Mouse (Mus musculus) forebrain, embryonic 15.5 days (tissue): ENCODE results near the gene Tnfrsf1b. TPM values are rescaled to one million over a fixed set of nuclear protein-coding genes. Genes with fewer than 3 reads are reported as not detected.

ENCODE experiments used
- ATAC-seq: fragments of 200-750 bp; cut with Nextera tagmentation; replicated peaks from 2 replicates; pipeline ENCODE4 v1.8.0; 2017; ENCODE audit warnings: mild to moderate bottlenecking, moderate TSS enrichment, moderate library complexity
- H3K27ac ChIP-seq: fragments of 300-500 bp; sonication (generic); replicated peaks from 2 replicates; pipeline ENCODE4 v1.5.1; 2015; ENCODE audit warnings: mild to moderate bottlenecking, inconsistent platforms
- H3K27me3 ChIP-seq: fragments of 300-500 bp; sonication (generic); 2 replicates; pipeline ENCODE4 v1.6.1; 2015; ENCODE audit warnings: inconsistent platforms
- H3K36me3 ChIP-seq: fragments of 300-500 bp; sonication (generic); 2 replicates; pipeline ENCODE4 v1.6.1; 2015; ENCODE audit warnings: mild to moderate bottlenecking, inconsistent platforms
- H3K4me1 ChIP-seq: fragments of 300-500 bp; sonication (generic); 2 replicates; pipeline ENCODE4 v1.6.1; 2015; ENCODE audit warnings: inconsistent platforms
- H3K4me2 ChIP-seq: fragments of 300-500 bp; sonication (generic); replicated peaks from 2 replicates; pipeline ENCODE4 v1.6.1; 2015; ENCODE audit warnings: mild to moderate bottlenecking, inconsistent platforms
- H3K4me3 ChIP-seq: fragments of 300-500 bp; sonication (generic); 2 replicates; pipeline ENCODE4 v1.5.1; 2015; ENCODE audit warnings: mild to moderate bottlenecking, inconsistent platforms
- H3K9ac ChIP-seq: fragments of 300-500 bp; sonication (generic); replicated peaks from 2 replicates; pipeline ENCODE4 v1.6.1; 2015; ENCODE audit warnings: mild to moderate bottlenecking, inconsistent platforms
- H3K9me3 ChIP-seq: fragments of 300-500 bp; sonication (generic); 2 replicates; pipeline ENCODE4 v1.6.1; 2016; ENCODE audit warnings: inconsistent platforms
- WGBS: fragments of 180-500 bp; shearing (Covaris S2); methylation state at CpG from one replicate; pipeline ENCODE4 v1.1.7; 2015; ENCODE audit warnings: mixed read lengths; 5-methylcytosine and 5-hydroxymethylcytosine counted together
- polyA plus RNA-seq: library from polyadenylated mRNA; unstranded; fragments of >200 nt; fragmentation: Nextera tagmentation; extraction: Ambion mirVana; gene quantifications from 2 replicates; pipeline ENCODE4 v1.2.1, GENCODE M21; 2015

Tnfrsf1b gene
- polyA plus RNA-seq, 1 experiment from 2014 or later = 1.8 TPM

DNA sequence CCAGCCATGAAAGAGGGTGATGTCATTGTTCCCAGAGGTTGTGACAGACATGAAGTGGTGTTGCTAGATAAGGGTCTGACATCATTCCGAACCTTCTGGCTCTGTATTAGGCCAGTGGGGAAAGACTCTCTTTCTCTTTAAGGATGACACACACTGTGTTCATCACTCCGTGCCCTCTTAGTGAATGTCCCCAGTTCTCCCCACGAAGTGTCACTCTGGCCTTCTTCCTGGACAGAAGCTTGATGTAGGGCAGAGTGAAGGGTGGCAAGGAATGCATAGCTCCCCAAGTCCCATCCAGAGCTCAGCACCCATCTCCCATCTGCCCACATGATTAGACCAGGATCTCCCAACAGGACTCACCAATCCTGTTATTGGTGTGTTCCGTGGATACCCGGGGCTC is 27.3 kb upstream of the Tnfrsf1b start:
- no peaks in the 10 kb centered on the region for H3K4me1 ChIP-seq
- no peak overlapping the region for H3K27ac ChIP-seq
- no peak for ATAC-seq
- H3K9ac ChIP-seq = no peak overlapping the region
- WGBS = 95% methylated on average over 5 of the region's 5 CpGs
- no peaks in the 10 kb centered on the region for H3K27me3 ChIP-seq
- H3K4me3 ChIP-seq = no peak overlapping the region
- H3K36me3 ChIP-seq = no peaks in the 10 kb centered on the region
- H3K4me2 ChIP-seq = no peak overlapping the region
- H3K9me3 ChIP-seq = no peaks in the 10 kb centered on the region

DNA sequence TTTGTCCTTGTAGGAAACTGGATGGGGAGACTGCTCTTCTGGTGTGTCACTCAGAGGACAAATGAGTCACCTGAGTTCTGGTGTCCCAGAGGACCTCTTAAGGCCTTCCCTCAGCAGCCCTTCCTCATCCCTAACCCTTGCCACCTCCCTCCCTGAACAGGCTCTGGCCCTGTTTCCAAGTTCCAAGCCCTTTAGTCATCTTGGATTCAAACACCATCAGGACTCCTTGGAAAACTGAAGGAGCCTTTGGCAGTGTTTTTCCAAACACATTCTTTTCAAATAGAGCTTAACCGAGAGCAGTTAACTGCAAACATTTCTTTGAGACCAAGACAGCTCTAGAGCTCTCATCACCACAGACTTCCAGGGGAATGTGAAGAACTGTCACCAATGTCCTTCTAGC is 26.1 kb upstream of the Tnfrsf1b start:
- no peak overlapping the region for H3K4me2 ChIP-seq
- no peaks in the 10 kb centered on the region for H3K27me3 ChIP-seq
- 69% methylated on average over 1 of the region's 1 CpGs for WGBS
- H3K4me3 ChIP-seq = no peak overlapping the region
- H3K36me3 ChIP-seq = no peaks in the 10 kb centered on the region
- no peaks in the 10 kb centered on the region for H3K4me1 ChIP-seq
- H3K27ac ChIP-seq = no peak overlapping the region
- ATAC-seq = no peak
- H3K9me3 ChIP-seq = no peaks in the 10 kb centered on the region
- H3K9ac ChIP-seq = no peak overlapping the region

DNA sequence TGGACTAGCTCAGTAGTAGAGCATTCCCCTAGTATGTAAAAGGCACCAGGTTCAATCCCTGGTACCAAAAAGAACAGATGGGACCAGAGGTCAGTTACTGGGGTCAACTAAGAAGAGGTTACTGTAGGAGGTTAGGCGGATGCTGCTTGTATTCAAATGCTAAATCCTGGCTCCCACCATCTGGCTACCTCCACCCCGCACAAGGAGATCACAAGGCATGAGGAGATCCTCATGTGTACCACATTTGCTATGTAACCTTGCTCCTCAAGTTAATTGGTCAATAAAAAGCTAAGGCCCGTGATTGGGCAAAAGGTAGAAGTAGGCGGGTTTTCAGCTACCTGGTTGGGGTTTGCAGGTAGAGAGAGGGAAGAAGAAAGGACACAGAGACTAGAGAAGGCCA is 25.0 kb upstream of the Tnfrsf1b start:
- H3K4me2 ChIP-seq = no peak overlapping the region
- no peak overlapping the region for H3K9ac ChIP-seq
- no peak overlapping the region for H3K27ac ChIP-seq
- ATAC-seq = no peak
- 85% methylated on average over 4 of the region's 4 CpGs for WGBS
- no peaks in the 10 kb centered on the region for H3K27me3 ChIP-seq
- no peak overlapping the region for H3K4me3 ChIP-seq
- no peaks in the 10 kb centered on the region for H3K36me3 ChIP-seq
- no peaks in the 10 kb centered on the region for H3K4me1 ChIP-seq
- H3K9me3 ChIP-seq = no peaks in the 10 kb centered on the region

DNA sequence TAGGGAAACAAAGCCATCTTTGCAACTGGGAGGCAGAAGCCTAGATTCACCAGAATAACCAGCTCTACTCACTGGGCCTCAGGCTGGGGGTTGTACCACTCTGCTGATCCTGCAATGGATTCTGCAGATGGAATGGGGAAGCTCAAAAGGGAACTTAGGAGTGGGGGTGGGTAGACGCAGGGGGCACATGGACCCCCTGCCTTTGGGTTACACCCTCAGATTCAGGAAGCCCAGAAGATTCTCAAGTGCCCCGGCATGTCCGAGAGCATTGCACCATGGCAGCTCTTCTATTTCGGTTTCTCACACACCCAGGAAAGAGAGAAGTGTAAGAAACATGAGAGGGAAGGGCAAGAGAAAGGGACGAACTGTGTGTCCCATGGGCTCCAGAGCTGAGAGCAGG is 23.5 kb upstream of the Tnfrsf1b start:
- no peaks in the 10 kb centered on the region for H3K9me3 ChIP-seq
- no peak for ATAC-seq
- no peak overlapping the region for H3K4me3 ChIP-seq
- no peaks in the 10 kb centered on the region for H3K27me3 ChIP-seq
- no peak overlapping the region for H3K27ac ChIP-seq
- H3K4me1 ChIP-seq = no peaks in the 10 kb centered on the region
- WGBS = 87% methylated on average over 5 of the region's 5 CpGs
- H3K36me3 ChIP-seq = no peaks in the 10 kb centered on the region
- no peak overlapping the region for H3K9ac ChIP-seq
- H3K4me2 ChIP-seq = no peak overlapping the region

DNA sequence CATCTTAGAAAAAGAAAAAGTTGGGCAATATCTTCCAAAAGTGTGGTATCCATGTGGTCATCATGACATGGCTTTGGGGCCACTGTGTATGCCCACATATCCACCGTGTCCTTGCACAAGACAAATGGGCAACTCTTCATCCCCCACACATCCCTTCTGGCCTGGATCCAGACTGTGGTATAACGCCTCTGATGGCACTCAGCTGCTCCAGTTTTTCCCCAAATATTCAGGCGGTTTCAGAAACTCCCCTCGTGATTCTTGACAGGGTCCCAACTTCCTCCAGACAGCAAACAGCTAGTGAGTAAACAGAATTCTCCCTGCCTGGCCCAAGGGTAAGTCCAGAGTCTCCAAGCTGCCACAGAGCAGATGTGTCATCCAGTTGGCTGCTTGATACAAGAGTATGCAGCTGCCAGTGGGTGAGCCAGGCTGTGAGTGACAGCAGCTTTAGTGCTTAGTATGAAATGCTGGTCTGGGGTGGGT is 21.0 kb upstream of the Tnfrsf1b start:
- no peak overlapping the region for H3K4me3 ChIP-seq
- 84% methylated on average over 4 of the region's 4 CpGs for WGBS
- H3K27me3 ChIP-seq = no peaks in the 10 kb centered on the region
- ATAC-seq = no peak
- H3K4me1 ChIP-seq = no peaks in the 10 kb centered on the region
- H3K36me3 ChIP-seq = no peaks in the 10 kb centered on the region
- no peak overlapping the region for H3K9ac ChIP-seq
- no peaks in the 10 kb centered on the region for H3K9me3 ChIP-seq
- no peak overlapping the region for H3K27ac ChIP-seq
- no peak overlapping the region for H3K4me2 ChIP-seq

DNA sequence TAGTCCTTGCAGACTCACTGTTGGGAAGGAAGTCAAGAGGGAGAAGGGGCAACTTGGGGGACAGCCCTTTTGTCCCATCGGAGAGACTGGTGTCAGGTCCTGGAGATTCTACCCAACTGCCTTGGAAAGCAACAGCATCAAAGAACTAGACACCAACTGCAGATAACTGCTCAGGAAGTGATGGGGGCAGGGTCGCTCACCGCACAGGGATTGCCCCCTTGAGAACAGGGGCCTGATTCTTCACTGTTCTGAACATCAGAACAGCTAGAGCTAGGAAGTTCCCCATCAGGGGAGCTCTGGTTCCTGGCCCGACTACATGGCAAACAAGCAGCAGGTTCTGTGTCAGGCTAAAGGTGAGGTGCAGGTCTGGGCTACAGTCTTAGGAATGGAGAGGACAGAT is 19.8 kb upstream of the Tnfrsf1b start:
- no peaks in the 10 kb centered on the region for H3K4me1 ChIP-seq
- WGBS = 89% methylated on average over 4 of the region's 4 CpGs
- no peak overlapping the region for H3K4me3 ChIP-seq
- H3K9ac ChIP-seq = no peak overlapping the region
- no peak overlapping the region for H3K27ac ChIP-seq
- H3K4me2 ChIP-seq = no peak overlapping the region
- no peaks in the 10 kb centered on the region for H3K36me3 ChIP-seq
- no peaks in the 10 kb centered on the region for H3K27me3 ChIP-seq
- no peaks in the 10 kb centered on the region for H3K9me3 ChIP-seq
- no peak for ATAC-seq

DNA sequence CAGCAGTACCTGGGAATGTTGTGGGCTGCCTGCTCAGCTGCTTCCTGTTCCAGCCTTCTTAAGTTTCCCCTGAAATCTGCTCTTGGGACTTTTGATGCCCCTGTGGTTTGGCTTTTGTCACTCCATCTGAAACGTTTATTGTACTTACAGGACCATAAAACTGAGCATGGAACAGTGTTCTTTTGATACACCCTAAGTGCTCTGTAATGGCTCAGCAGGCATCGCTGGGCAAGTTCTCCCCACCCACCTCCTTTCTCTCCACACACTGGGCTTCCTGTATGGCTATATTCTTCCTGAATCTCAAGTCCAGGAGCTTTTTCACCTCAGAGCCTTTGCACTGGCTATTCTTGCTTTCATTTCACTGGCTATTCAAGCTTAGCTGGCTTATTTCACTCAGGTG is 18.1 kb upstream of the Tnfrsf1b start:
- H3K4me1 ChIP-seq = no peaks in the 10 kb centered on the region
- WGBS = 52% methylated on average over 2 of the region's 2 CpGs
- H3K9ac ChIP-seq = no peak overlapping the region
- no peak overlapping the region for H3K4me3 ChIP-seq
- H3K4me2 ChIP-seq = no peak overlapping the region
- H3K27ac ChIP-seq = no peak overlapping the region
- no peaks in the 10 kb centered on the region for H3K27me3 ChIP-seq
- no peaks in the 10 kb centered on the region for H3K9me3 ChIP-seq
- no peak for ATAC-seq
- H3K36me3 ChIP-seq = no peaks in the 10 kb centered on the region

DNA sequence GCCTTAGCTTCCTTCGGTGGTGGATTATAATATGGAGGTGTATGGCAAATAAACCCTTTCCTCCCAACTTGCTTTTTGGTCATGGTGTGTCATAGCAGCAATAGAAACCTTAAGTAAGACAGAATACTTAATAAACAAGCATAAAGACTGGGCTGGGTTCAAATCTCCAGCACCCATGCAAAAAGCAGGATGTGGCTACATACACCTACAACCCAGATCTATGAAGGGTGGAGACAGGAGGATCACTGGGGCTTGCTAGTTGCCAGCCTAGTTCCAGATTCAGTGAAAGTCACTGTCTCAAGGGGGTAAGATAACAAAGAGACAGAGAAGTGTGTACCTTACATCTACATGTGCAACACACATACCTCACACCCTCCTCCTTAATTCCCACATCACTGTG is 16.9 kb upstream of the Tnfrsf1b start:
- H3K9ac ChIP-seq = no peak overlapping the region
- no peaks in the 10 kb centered on the region for H3K36me3 ChIP-seq
- H3K4me1 ChIP-seq = no peaks in the 10 kb centered on the region
- H3K27ac ChIP-seq = no peak overlapping the region
- H3K9me3 ChIP-seq = no peaks in the 10 kb centered on the region
- no peak for ATAC-seq
- H3K4me3 ChIP-seq = no peak overlapping the region
- no peaks in the 10 kb centered on the region for H3K27me3 ChIP-seq
- no peak overlapping the region for H3K4me2 ChIP-seq
- WGBS = 94% methylated on average over 1 of the region's 1 CpGs

DNA sequence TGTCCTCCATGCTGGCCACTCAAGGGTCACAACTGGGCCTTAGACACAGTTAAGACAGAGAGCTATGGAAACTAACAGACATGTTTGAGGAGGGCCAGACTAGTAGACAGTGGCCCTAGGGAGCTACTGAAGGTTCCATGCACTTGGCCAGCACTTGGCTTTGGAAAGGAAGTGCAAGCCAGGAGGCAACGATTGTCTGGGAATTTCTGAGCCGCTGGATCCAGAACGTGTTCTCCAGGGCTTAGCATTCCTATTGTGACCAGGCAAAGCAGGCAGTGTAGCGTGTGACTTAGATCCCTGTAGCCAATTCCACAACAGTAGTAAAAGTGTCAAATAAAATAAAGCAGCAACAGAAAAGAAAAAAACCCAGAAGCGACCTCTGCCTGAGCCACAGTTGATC is 14.1 kb upstream of the Tnfrsf1b start:
- 82% methylated on average over 5 of the region's 5 CpGs for WGBS
- Histone ChIP-seq H3K9ac (no peak overlapping the region), H3K4me3 (no peak overlapping the region), H3K27ac (no peak overlapping the region), H3K27me3 (no peaks in the 10 kb centered on the region), H3K36me3 (no peaks in the 10 kb centered on the region), H3K9me3 (no peaks in the 10 kb centered on the region), H3K4me1 (no peaks in the 10 kb centered on the region), H3K4me2 (no peak overlapping the region)
- ATAC-seq = no peak

DNA sequence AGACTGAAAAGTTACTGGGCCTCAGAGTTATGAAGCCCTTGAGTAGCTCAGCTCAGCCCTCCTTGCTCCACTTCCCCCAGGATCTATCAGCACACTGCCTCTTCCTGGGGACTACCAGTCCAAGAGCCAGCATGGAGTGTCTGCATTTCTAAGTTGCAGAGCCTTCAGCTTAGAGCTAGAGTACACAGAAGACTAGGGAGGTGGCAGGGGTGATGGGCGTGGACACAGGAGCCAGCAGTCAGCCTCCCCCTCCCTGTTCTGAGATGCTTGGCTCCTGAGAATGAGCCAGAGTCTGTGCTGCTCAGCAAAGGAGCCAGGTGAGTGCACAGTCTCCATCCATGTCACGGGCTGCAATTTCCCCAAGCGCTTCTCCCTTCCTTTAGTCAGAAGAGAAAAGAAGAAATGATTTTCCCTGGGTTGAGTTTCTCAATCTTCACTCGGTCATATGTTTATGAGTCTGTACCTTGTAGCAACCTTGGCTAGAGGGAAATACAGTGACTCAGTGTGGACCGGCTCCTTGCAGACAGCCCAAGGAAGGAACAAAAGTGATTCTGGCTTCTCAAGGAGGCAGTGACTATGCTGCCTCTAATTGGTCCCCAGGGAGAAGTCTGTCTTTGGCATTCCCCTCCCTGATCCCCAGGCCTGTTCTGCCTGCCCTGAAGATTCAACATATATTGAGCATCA is 11.2 kb upstream of the Tnfrsf1b start:
- 72% methylated on average over 5 of the region's 5 CpGs for WGBS
- ATAC-seq = no peak

DNA sequence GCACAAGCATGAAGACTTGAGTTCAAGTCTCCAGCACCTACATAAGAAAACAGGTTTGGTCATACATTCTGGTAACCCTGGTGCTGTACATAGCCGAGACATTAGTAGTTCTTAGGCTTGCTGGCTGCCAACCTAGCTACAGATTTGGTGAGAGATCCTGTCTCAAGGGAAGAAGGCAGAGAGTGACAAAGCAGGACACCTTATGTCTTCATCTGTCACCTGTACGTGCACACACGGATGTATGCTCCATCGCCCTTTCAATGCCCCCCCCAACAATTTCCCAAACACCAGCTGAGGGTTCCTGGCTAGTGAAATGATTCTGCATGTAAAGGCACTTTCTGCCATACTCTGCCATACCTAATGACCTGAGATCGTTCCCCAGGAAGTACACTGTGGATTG is 9.5 kb upstream of the Tnfrsf1b start:
- Histone ChIP-seq H3K9me3 (no peaks in the 10 kb centered on the region), H3K36me3 (no peaks in the 10 kb centered on the region), H3K9ac (no peak overlapping the region), H3K27me3 (no peaks in the 10 kb centered on the region), H3K4me3 (no peak overlapping the region), H3K4me1 (no peaks in the 10 kb centered on the region), H3K27ac (no peak overlapping the region), H3K4me2 (no peak overlapping the region)
- WGBS = 91% methylated on average over 5 of the region's 5 CpGs
- ATAC-seq = no peak

More for the DNA sequence above, 11.2 kb upstream of the Tnfrsf1b start:
- Histone ChIP-seq H3K4me1 (no peaks in the 10 kb centered on the region), H3K27ac (no peak overlapping the region), H3K27me3 (no peaks in the 10 kb centered on the region), H3K9ac (no peak overlapping the region), H3K36me3 (no peaks in the 10 kb centered on the region), H3K9me3 (no peaks in the 10 kb centered on the region), H3K4me3 (no peak overlapping the region), H3K4me2 (no peak overlapping the region)

DNA sequence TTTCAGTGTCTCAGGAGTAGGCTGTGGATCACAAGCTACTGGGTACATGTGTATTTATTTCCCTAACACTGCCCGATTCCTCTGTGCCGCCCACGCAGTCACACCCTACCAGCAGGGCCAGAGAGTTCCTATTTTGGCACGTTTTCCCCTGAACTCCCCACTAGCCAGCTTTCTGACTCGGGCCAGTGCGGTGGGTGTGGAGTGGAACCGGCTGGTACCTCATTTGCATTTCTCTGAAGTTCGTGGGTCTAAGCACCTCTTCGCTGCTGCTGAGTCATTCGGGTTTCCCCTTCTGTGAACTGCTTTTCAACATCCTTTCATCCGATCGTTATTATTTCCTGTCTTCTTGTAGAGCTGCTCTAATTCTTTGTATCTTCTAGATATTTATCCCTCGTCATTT is 7.7 kb upstream of the Tnfrsf1b start:
- ATAC-seq = no peak
- H3K4me2 ChIP-seq = no peak overlapping the region
- no peaks in the 10 kb centered on the region for H3K27me3 ChIP-seq
- H3K4me3 ChIP-seq = no peak overlapping the region
- no peaks in the 10 kb centered on the region for H3K36me3 ChIP-seq
- no peak overlapping the region for H3K9ac ChIP-seq
- no peak overlapping the region for H3K27ac ChIP-seq
- 46% methylated on average over 13 of the region's 13 CpGs for WGBS
- no peaks in the 10 kb centered on the region for H3K9me3 ChIP-seq
- no peaks in the 10 kb centered on the region for H3K4me1 ChIP-seq

DNA sequence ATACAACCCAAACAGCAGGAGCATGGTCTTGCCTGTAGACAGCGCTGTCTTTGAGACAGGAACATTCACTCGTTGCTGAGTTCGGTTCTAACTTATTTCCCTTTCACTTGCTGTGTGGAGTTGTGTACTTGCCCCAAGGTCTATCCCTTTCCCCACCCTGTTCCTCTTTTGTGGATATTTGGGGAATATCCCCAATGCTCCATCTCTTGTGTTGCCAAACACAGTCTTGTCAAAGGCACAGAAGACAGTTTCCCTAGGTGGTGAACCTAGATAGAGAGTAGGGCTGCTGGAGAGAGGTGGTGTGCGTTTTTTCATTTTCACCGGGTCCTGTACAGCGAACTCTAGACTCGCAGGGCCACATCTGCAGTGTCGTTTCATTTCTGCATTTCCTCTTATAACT is 5.9 kb upstream of the Tnfrsf1b start:
- H3K27ac ChIP-seq = no peak overlapping the region
- ATAC-seq = no peak
- peaks cover 3% of the 10 kb centered on the region; the same call in 1 of the 2 replicates for H3K27me3 ChIP-seq
- H3K36me3 ChIP-seq = no peaks in the 10 kb centered on the region
- no peaks in the 10 kb centered on the region for H3K4me1 ChIP-seq
- no peaks in the 10 kb centered on the region for H3K9me3 ChIP-seq
- H3K4me3 ChIP-seq = no peak overlapping the region
- H3K4me2 ChIP-seq = no peak overlapping the region
- 87% methylated on average over 8 of the region's 8 CpGs for WGBS
- no peak overlapping the region for H3K9ac ChIP-seq
